Mouse (Mus musculus) v-Abl transformed pro-B cells (cell line): ENCODE data around the gene Grk3.

Source experiments
- in situ Hi-C, 2 experiments: fragments of 400-800 bp; cut with MboI; formaldehyde crosslinking; loops; one replicate each; pipeline ENCODE4 v1.15.1; 2025; ENCODE audit not compliant: unreplicated experiment in 2 of 2

The Grk3 gene

GRCm38 (mm10) chr5:112945925-112946324 is 69.7 kb downstream of the Grk3 start:
- in situ Hi-C loops, result no loop called here

- in situ Hi-C loops, result no loop called here
Observed at GRCm38 (mm10) chr5:112942244-112942643, 73.3 kb downstream of the Grk3 start.

GRCm38 (mm10) chr5:112941001-112941400 is 74.6 kb downstream of the Grk3 start:
- in situ Hi-C loops, result no loop called here

- in situ Hi-C loops, result no loop called here
Observed at GRCm38 (mm10) chr5:112936632-112937031, 79.0 kb downstream of the Grk3 start.

- in situ Hi-C loops, result no loop called here
Observed at GRCm38 (mm10) chr5:112935436-112935835, 80.2 kb downstream of the Grk3 start.

GRCm38 (mm10) chr5:112932878-112933567 is 82.6 kb downstream of the Grk3 start:
- in situ Hi-C loops, result no loop called here

GRCm38 (mm10) chr5:112931901-112932300 is 83.7 kb downstream of the Grk3 start:
- in situ Hi-C loops, result no loop called here

GRCm38 (mm10) chr5:112928201-112928881 is 87.2 kb downstream of the Grk3 start:
- in situ Hi-C loops, result no loop called here

GRCm38 (mm10) chr5:112925422-112925821 is 90.2 kb downstream of the Grk3 start:
- in situ Hi-C loops, result no loop called here

GRCm38 (mm10) chr5:112924806-112925205 is 90.8 kb downstream of the Grk3 start:
- in situ Hi-C loops, result no loop called here

- in situ Hi-C loops, result no loop called here
Observed at GRCm38 (mm10) chr5:112923841-112924240, 91.8 kb downstream of the Grk3 start.

GRCm38 (mm10) chr5:112921914-112922313 is 93.7 kb downstream of the Grk3 start:
- in situ Hi-C loops, result no loop called here

- in situ Hi-C loops, result no loop called here
Observed at GRCm38 (mm10) chr5:112910381-112910780, 105.2 kb downstream of the Grk3 start.

- in situ Hi-C loops, result no loop called here
Observed at GRCm38 (mm10) chr5:112908169-112908614, 107.4 kb downstream of the Grk3 start.

GRCm38 (mm10) chr5:112907504-112907903 is 108.1 kb downstream of the Grk3 start:
- in situ Hi-C loops, result no loop called here

- in situ Hi-C loops, result no loop called here
Observed at GRCm38 (mm10) chr5:112895674-112896654, 119.6 kb downstream of the Grk3 start, which contains the start of gene Myo18b. TSS of gene Myo18b (minus strand) at chr5:112896362.

GRCm38 (mm10) chr5:112893462-112894060 is 122.0 kb downstream of the Grk3 start:
- in situ Hi-C loops, result no loop called here

- in situ Hi-C loops, result no loop called here
Observed at GRCm38 (mm10) chr5:112892411-112892810, 123.2 kb downstream of the Grk3 start.

GRCm38 (mm10) chr5:112888651-112889050 is 126.9 kb downstream of the Grk3 start:
- in situ Hi-C loops, result no loop called here

- in situ Hi-C loops, result no loop called here
Observed at GRCm38 (mm10) chr5:112886687-112887491, 128.7 kb downstream of the Grk3 start.
